Mouse (Mus musculus) midbrain, embryonic 11.5 days (tissue): ENCODE measurements around the gene Tacc2. TPM values are rescaled to one million over a fixed set of nuclear protein-coding genes. Genes with fewer than 3 reads are reported as not detected.

ENCODE experiments used
- polyA plus RNA-seq: library from polyadenylated mRNA; unstranded; fragments of >200 nt; fragmentation: Nextera tagmentation; extraction: Ambion mirVana; gene quantifications from 2 replicates; pipeline ENCODE4 v1.2.1, GENCODE M21; 2014

Gene Tacc2
- polyA plus RNA-seq, 1 experiment from 2014 or later, result 47.3 TPM

Other genes with a start within 250 kb of the Tacc2 start
- 54.8 and 57.1 TPM in 2 replicates for gene Ate1, start 57.1 kb upstream of the Tacc2 start, polyA plus RNA-seq
- gene Nsmce4a, start 4.3 kb upstream of the Tacc2 start, polyA plus RNA-seq, result 223 and 239 TPM in 2 replicates
- gene Btbd16, start 196.6 kb downstream of the Tacc2 start, polyA plus RNA-seq, result not detected in 2 replicates